Mouse (Mus musculus): ENCODE results near the gene Il17f. TPM values are rescaled to one million over a fixed set of nuclear protein-coding genes. Genes with fewer than 3 reads are reported as not detected.
"Not testable (repeated sequence)": the region's sequence is repeated elsewhere in the genome, so short reads cannot be mapped to it uniquely, and the experiment has no call there.

Il17f gene
- total RNA-seq, 1 experiment from 2014 or later: not detected

DNA sequence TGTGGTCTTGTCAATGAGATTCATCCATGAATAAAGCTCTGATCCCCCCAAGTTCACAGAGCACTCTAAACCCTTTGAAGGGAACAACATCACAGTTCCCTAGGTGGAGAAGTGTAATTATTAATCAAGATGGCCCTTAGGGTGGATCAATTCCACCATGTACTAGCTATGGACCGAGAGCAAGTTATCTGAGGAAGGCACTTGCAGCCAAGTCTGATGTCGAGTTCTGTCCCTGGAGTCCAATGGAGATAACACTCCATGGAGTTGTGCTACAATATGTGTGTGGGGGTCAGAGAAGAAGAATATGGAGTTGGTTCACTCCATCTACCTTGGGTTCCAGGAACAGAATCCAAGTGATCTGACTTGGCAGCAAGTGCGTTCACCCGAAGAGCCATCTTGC lies 4.3 kb upstream of the Il17f start:
- no peak for ATAC-seq (ENCODE audit: extremely low read depth, insufficient number of reproducible peaks, low FRiP score, poor library complexity, severe bottlenecking)

DNA sequence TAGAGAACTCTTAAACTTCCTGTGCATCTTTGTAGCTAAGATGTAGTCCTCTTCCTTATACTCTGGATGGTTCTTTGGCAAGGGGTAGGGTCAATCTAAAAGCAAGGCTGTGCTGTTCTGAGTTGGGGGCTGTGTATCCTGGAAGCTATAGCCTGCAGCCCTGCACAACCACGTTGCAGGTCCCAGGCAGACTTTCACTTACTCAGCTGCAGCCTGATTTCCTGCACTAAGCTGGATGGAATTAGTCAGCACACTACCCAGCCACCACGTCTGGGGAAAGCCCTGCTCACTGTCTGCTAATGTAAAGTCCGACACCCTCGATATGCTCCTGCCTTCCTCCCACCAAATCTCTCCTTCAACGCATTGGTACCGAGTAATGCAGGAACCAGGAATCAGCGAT lies 997 bp upstream of the Il17f start:
- ATAC-seq (ENCODE audit: extremely low read depth, insufficient number of reproducible peaks, low FRiP score, poor library complexity, severe bottlenecking): no peak

DNA sequence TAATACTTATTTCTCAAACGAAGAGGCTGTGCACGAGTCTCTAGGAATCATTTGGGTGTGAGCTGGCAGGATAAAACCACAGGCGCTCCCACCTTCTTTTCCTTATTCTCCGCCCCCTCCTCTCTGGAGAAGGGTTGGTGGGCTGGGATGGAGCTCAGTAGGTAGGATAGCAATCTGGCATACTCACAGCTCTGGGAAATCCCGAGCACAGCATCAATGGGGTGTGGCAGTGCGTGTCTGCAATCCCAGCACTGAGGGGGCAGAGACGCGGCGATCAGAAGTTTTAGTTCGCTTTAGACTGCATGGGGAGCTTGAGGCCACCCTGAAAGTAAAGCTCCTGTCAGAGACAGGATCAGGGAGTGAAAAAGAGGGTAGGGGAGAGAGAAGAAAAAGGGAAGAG lies 2.0 kb downstream of the Il17f start:
- ATAC-seq (ENCODE audit: extremely low read depth, insufficient number of reproducible peaks, low FRiP score, poor library complexity, severe bottlenecking): no peak

DNA sequence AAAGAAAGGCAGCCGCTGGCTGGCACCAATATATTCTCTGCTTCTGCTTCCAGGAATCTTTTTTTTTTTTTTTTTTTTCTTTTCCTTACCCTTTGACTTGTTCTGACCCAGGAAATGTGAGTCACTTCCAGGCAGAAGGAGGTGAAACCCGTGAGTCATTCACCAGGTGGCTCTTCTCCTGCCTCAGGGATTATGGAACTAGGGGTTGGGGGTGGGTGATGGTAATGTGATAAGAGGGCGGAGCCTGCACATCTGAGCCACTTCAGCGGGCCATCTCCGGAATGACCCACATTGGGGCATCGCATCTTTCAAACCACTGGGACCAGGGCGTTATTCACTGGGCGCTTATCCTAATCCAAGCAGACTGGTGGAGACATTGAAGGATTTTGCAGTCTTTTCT lies 3.4 kb downstream of the Il17f start:
- no peak for ATAC-seq (ENCODE audit: extremely low read depth, insufficient number of reproducible peaks, low FRiP score, poor library complexity, severe bottlenecking)

DNA sequence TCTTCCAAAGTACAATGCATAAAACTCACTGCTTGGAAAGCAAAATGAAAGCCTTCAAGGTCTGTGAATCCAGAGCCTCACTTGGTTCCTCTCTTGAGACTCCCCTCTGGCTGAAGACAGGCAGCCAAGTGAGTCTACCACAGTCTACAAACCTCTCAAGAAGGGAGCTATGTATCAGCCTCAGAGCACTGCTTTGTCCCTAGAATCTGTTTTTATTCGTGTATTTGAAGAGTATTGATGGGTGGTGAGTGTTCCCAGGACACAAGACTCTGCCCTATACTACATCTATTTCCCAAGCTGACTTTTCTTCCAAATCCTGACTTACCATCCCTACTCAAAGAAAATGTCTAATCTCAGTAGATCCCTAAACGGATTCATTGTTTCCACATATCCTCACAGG lies 12.1 kb downstream of the Il17f start:
- ATAC-seq (ENCODE audit: extremely low read depth, insufficient number of reproducible peaks, low FRiP score, poor library complexity, severe bottlenecking): no peak

DNA sequence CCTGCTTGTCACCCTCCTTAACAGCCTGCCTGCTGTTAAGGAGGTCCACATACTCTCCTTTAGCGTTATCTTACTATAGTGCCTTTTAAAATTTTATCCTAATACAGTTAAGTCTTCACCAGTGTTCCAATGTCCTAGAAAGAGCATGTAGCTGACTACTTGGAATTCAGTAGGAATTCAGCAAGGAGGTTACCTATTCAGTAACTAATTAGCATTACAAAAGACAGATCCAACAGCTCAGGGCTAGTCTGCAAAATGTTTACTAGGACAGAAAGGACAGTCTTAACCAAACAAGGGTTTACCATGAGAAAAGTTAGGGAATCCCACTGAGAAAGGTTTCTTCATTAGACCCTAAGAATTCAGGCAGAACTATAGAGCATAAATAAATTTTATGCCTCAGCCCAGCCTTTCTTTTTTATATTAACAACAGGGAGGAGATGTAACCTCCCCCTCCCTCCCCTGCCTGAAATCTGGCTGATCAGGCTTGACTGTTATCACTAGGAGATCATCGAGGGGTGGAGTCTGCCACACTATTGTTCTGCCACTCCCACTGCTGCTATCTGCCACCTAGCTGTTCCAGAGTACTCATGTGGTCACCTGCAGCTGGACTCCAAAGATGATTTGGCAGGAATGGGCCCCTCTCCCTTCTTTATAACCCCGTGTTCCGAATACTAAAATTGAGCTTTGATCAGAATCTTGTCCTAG lies 16.2 kb downstream of the Il17f start:
- ATAC-seq (ENCODE audit: extremely low read depth, insufficient number of reproducible peaks, low FRiP score, poor library complexity, severe bottlenecking): not testable (repeated sequence)

DNA sequence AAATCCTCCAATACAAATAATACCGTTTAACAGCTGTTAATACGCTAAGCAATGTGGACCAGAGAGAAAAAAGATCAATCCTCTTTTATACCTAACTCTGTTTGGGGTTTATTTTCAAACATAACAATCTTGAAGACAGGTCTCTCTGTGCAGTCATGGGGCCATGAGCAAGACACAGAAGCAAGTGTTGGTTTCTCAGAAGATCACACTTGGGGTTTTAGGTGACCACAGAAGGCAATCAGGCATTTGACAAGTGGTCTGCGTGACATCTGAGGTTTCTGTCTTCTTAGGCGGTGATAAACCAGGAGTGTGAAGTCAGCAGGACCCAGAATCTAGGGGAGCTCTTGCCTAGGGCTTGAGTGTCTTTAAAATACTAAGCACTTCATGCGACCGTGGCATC lies 23.9 kb downstream of the Il17f start:
- ATAC-seq (ENCODE audit: extremely low read depth, insufficient number of reproducible peaks, low FRiP score, poor library complexity, severe bottlenecking): no peak

DNA sequence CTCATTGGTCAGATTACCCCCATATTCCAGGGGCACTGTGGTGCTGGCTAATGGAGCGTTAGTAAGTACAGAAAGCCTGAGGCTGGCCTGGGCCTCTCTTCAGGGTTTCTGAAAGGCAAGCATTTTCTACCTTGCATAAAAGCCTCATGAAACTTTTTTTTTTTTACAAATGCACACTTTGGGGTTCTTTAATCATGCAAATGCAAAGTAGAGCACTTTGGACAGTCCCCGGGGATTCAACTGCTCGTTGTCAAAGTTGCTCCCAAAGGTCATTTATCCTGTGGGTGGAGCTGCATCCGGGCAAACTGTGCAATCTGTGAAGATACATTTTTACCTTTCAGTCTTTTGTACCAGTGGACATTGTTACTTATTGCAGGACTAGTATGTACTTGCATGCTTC lies 29.0 kb downstream of the Il17f start:
- ATAC-seq (ENCODE audit: extremely low read depth, insufficient number of reproducible peaks, low FRiP score, poor library complexity, severe bottlenecking): no peak

DNA sequence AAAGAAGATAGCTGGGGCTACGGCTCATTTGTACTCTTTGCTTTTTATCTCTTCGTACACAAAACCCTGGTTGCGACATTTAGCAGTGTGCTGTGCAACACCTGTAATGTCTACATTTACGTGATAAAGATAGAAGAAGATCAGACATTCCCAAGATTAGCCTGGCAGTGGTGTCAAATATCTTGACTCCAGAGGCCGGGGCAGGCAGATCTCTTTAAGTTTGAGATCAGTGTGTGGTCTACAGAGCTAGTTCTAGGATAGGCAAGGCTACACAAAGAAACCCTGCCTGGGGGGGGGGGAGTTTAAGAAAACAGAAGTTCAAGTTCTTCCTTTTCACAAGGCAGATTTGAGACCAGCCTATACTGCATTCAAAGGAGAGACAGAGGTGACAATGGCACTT lies 30.1 kb downstream of the Il17f start:
- ATAC-seq (ENCODE audit: extremely low read depth, insufficient number of reproducible peaks, low FRiP score, poor library complexity, severe bottlenecking): no peak

DNA sequence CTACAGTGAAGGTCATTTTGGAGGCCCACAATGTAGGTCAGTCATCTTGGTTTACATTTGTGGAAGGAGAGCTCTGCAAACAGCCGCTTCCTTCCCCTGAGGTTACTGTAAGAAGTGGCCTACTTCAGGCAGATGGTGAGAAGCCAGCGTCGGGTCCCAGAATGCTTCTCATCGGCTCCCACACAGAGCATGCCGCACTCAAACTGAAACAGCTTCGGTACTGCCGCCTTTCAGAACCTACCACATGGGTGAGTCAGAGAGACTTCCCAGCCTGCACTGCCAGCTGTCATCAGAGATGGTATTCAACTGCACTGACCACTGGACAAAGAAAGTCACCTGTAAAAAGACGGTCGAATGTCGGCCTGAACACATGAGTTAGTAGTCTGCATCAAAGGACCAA lies 30.6 kb downstream of the Il17f start:
- ATAC-seq (ENCODE audit: extremely low read depth, insufficient number of reproducible peaks, low FRiP score, poor library complexity, severe bottlenecking): no peak

DNA sequence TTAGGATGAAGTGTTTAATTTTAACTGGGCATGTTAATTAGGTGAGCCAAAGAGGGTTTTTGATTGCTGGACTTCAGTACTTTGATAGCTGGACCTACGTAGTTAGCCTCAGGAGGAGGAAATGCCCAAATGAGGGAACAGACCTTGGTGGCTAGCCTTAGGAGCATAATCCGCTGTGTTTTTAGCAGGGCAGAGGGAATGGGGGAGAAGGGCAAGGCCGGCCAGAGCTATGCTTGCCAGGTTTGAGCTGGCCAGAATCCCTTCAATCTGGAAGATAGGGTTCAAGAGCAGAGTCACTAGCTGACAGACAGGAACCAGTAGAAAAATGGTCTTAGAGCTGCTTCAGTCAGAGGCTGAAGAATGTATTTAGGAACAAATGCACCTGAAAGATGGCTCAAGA lies 32.8 kb downstream of the Il17f start:
- no peak for ATAC-seq (ENCODE audit: extremely low read depth, insufficient number of reproducible peaks, low FRiP score, poor library complexity, severe bottlenecking)

DNA sequence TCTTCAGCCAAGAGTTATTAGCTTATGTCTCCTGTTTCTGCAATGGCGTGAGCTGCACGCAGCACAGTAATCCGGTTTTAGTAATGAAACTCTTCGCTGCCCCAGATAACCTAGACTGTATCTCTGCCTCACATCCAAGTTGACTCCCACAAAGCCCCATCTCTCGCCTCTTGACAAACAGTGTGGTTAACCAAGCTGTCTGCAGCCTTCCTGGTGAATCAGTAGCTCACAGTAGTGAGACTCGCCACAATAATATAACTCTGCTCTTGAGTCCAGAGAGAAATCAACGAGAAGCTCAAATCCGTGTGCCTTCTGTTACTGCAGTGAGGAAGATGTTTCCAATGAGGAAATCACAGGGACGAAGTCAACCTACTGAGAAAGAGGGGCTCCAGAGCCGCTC lies 36.0 kb downstream of the Il17f start:
- no peak for ATAC-seq (ENCODE audit: extremely low read depth, insufficient number of reproducible peaks, low FRiP score, poor library complexity, severe bottlenecking)

DNA sequence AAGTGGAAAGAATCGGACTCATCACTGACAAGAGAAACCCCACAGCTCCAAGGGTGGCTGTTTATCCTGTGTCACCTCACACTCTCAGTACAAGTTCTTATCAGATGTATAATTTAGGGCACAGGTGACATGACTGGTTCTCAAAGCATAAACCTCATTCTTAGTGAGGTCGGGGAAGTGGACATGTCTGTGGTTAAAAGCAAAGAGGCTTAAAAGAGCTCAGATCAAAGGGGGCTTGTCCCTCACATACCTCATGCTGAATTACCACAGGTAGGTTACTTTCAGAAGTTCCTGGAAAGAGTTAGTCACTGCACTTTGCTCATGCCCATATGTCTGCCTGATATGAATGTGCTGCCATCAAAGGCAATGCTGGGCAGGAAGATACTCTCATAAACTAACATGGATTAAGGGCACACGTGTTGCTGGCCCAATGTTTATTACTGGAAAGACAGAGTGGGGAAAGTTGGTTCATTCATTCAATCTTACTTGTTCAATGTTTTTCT lies 49.9 kb downstream of the Il17f start:
- no peak for ATAC-seq (ENCODE audit: extremely low read depth, insufficient number of reproducible peaks, low FRiP score, poor library complexity, severe bottlenecking)

DNA sequence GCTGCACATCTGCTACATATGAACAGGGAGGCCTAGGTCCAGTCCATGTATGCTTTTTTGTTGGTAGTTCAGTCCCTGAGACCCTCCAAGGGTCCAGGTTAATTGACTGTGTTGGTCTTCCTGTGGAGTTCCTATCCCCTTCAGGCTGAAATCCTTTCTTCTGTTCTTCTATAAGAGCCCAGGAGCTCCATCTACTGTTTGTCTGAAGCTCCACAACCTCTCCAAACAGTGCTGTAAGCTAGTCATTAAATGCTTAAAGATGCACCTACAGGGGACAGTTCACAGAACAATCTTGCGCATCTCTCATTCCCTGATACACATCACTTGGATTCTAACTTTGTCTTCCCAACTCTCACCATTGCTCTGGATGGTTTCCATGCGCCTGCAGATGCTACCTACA lies 51.9 kb downstream of the Il17f start:
- no peak for ATAC-seq (ENCODE audit: extremely low read depth, insufficient number of reproducible peaks, low FRiP score, poor library complexity, severe bottlenecking)

DNA sequence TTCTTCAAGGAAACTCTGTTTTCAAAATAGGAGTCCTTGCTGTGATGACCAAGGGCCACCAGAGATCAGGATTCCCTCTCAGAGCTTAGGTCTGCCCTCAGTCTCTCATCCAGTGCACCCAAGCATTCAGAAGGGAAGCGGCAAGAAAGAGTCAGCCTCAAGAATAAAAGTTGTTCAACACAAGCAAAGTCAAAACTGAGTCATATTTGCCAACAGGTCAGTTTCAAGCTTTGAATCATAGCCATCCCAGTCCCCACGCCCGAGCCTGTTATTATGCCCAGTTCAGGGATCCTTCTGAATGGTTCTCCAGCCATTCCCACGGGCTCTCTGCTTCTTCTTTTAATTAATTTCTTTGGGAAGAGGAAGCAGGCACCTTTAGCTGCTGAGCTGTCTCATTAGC lies 53.8 kb downstream of the Il17f start:
- ATAC-seq (ENCODE audit: extremely low read depth, insufficient number of reproducible peaks, low FRiP score, poor library complexity, severe bottlenecking): no peak

DNA sequence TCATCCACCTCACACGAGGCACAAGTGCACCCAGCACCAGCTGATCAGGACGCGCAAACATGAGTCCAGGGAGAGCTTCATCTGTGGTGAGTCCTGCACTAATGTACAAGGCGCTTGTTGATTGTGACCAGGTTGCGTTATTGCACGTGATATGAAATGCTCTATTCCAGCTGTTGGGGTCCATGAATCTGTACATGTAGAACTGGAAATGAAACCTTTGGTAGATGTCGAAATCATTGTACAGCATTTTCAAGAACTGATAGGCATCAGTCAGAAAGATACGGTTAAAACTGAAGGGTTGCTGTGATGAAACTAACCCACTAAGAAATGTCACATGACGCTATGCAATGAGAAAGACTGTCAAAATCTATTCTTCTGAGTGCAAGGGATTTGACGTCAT lies 59.5 kb downstream of the Il17f start, which contains the start of gene Il17a:
Il17a (plus strand) TSS at position 3 of the 400 bp plus-strand sequence.
- ATAC-seq (ENCODE audit: extremely low read depth, insufficient number of reproducible peaks, low FRiP score, poor library complexity, severe bottlenecking): no peak

Other genes starting within 250 kb of the Il17f start
- gene Pkhd1, start 172.6 kb downstream of the Il17f start, total RNA-seq (2017): not detected in 2 replicates
- gene Il17a, start 59.7 kb downstream of the Il17f start, total RNA-seq (2017): 0.35 TPM in 1 of 2 replicates, not detected in the other
- gene Mcm3, start 29.7 kb upstream of the Il17f start, total RNA-seq (2017): 20.5 and 27.9 TPM in 2 replicates
- gene Paqr8, start 100.0 kb upstream of the Il17f start, total RNA-seq (2017): 1.6 and 1.7 TPM in 2 replicates
- 0.47 TPM in 1 of 2 replicates, not detected in the other for gene Efhc1, start 161.0 kb upstream of the Il17f start, total RNA-seq (2017)